Mouse (Mus musculus) testis, adult 2 months (tissue): ENCODE data around the gene Slc2a9. TPM values are rescaled to one million over a fixed set of nuclear protein-coding genes. Genes with fewer than 3 reads are reported as not detected.

Experiments
- H3K27ac ChIP-seq: fragments of 200-500 bp; 2 replicates; pipeline ENCODE4 v1.5.1; 2012; ENCODE audit warnings: low read depth, low read length; ENCODE audit not compliant: control insufficient read depth, insufficient read depth
- H3K27me3 ChIP-seq: fragments of 200-500 bp; 2 replicates; pipeline ENCODE4 v1.6.1; 2012; ENCODE audit warnings: mild to moderate bottlenecking, low read length, moderate library complexity; ENCODE audit not compliant: control insufficient read depth, insufficient read depth
- H3K36me3 ChIP-seq: fragments of 200-500 bp; 2 replicates; pipeline ENCODE4 v1.6.1; 2012; ENCODE audit warnings: mild to moderate bottlenecking, low read length; ENCODE audit not compliant: control insufficient read depth, insufficient read depth
- H3K4me1 ChIP-seq: fragments of 200-500 bp; 2 replicates; pipeline ENCODE4 v1.6.1; 2012; ENCODE audit warnings: low read length; ENCODE audit not compliant: control insufficient read depth, insufficient read depth
- H3K4me3 ChIP-seq: fragments of 200-500 bp; 2 replicates; pipeline ENCODE4 v1.5.1; 2012; ENCODE audit warnings: low read depth, mild to moderate bottlenecking, low read length, moderate library complexity, mixed read lengths; ENCODE audit not compliant: control insufficient read depth
- CTCF ChIP-seq: fragments of 200-500 bp; IDR thresholded peaks from 2 replicates; pipeline ENCODE4 v1.5.1; 2012; ENCODE audit warnings: low read depth, mild to moderate bottlenecking, inconsistent platforms, low read length, moderate library complexity; ENCODE audit not compliant: control insufficient read depth, insufficient read depth, insufficient replicate concordance
- POLR2A ChIP-seq: fragments of 200-500 bp; IDR thresholded peaks from 2 replicates; pipeline ENCODE4 v1.6.1; 2012; ENCODE audit warnings: low read depth, mild to moderate bottlenecking, inconsistent platforms, low read length, moderate library complexity; ENCODE audit not compliant: control insufficient read depth
- polyA plus RNA-seq: library from polyadenylated mRNA; depleted of rRNA; stranded (reverse); fragments of >200 nt; gene quantifications from 2 replicates; pipeline ENCODE4 v1.2.3, GENCODE M21; 2012

Gene Slc2a9
- polyA plus RNA-seq, 1 experiment, result 0.19 TPM

GRCm38 (mm10) chr5:38365521-38365920 is 137.4 kb downstream of the Slc2a9 start:
- no peak overlapping the region for H3K4me3 ChIP-seq
- TF ChIP-seq CTCF, result no peak
- no peak for TF ChIP-seq POLR2A
- H3K36me3 ChIP-seq, result no peaks in the 10 kb centered on the region
- no peaks in the 10 kb centered on the region for H3K4me1 ChIP-seq
- no peaks in the 10 kb centered on the region for H3K27me3 ChIP-seq
- no peak overlapping the region for H3K27ac ChIP-seq

- no peak overlapping the region for H3K4me3 ChIP-seq
- H3K36me3 ChIP-seq, result no peaks in the 10 kb centered on the region
- no peak overlapping the region for H3K27ac ChIP-seq
- no peak for TF ChIP-seq CTCF
- no peak for TF ChIP-seq POLR2A
- H3K27me3 ChIP-seq, result no peaks in the 10 kb centered on the region
- H3K4me1 ChIP-seq, result no peaks in the 10 kb centered on the region
Observed at GRCm38 (mm10) chr5:38364396-38364795, 138.5 kb downstream of the Slc2a9 start.

- H3K27me3 ChIP-seq, result no peaks in the 10 kb centered on the region
- H3K4me3 ChIP-seq, result no peak overlapping the region
- TF ChIP-seq POLR2A, result no peak
- TF ChIP-seq CTCF, result no peak
- no peaks in the 10 kb centered on the region for H3K36me3 ChIP-seq
- H3K27ac ChIP-seq, result no peak overlapping the region
- H3K4me1 ChIP-seq, result no peaks in the 10 kb centered on the region
Observed at GRCm38 (mm10) chr5:38359716-38360115, 143.2 kb downstream of the Slc2a9 start.

GRCm38 (mm10) chr5:38356927-38357326 is 146.0 kb downstream of the Slc2a9 start:
- Histone ChIP-seq H3K27ac (no peak overlapping the region), H3K27me3 (no peaks in the 10 kb centered on the region), H3K4me3 (no peak overlapping the region), H3K36me3 (no peaks in the 10 kb centered on the region), H3K4me1 (no peaks in the 10 kb centered on the region)
- no peak for TF ChIP-seq CTCF
- TF ChIP-seq POLR2A, result no peak

GRCm38 (mm10) chr5:38350351-38350929 is 152.5 kb downstream of the Slc2a9 start:
- Histone ChIP-seq H3K4me1 (no peaks in the 10 kb centered on the region), H3K36me3 (no peaks in the 10 kb centered on the region), H3K27me3 (no peaks in the 10 kb centered on the region), H3K27ac (no peak overlapping the region), H3K4me3 (no peak overlapping the region)
- TF ChIP-seq CTCF, result no peak
- no peak for TF ChIP-seq POLR2A

GRCm38 (mm10) chr5:38346646-38347432 is 156.1 kb downstream of the Slc2a9 start:
- H3K27me3 ChIP-seq, result no peaks in the 10 kb centered on the region
- no peaks in the 10 kb centered on the region for H3K4me1 ChIP-seq
- no peaks in the 10 kb centered on the region for H3K36me3 ChIP-seq
- H3K27ac ChIP-seq, result no peak overlapping the region
- H3K4me3 ChIP-seq, result no peak overlapping the region
- TF ChIP-seq POLR2A, result no peak
- TF ChIP-seq CTCF, result no peak

GRCm38 (mm10) chr5:38343101-38343500 is 159.8 kb downstream of the Slc2a9 start:
- TF ChIP-seq CTCF (no peak), POLR2A (no peak)
- H3K36me3 ChIP-seq, result no peaks in the 10 kb centered on the region
- H3K27me3 ChIP-seq, result no peaks in the 10 kb centered on the region
- H3K27ac ChIP-seq, result no peak overlapping the region
- H3K4me1 ChIP-seq, result no peaks in the 10 kb centered on the region
- peak overlapping the region; percentile 10 for H3K4me3 ChIP-seq
